Mouse (Mus musculus) liver, adult 2 months (tissue): ENCODE results near the gene Tia1. TPM values are rescaled to one million over a fixed set of nuclear protein-coding genes. Genes with fewer than 3 reads are reported as not detected.

Source experiments
- DNase-seq: peaks from one replicate; pipeline ENCODE4 v3.0.0-alpha.2; 2011; ENCODE audit warnings: low read depth, low spot score; ENCODE audit errors: extremely low read depth
- H3K27ac ChIP-seq: fragments of 200-500 bp; replicated peaks from 2 replicates; pipeline ENCODE4 v1.5.1; 2012; ENCODE audit warnings: low read depth, mild to moderate bottlenecking, control low read depth, inconsistent platforms, low read length; ENCODE audit not compliant: insufficient read depth
- H3K27me3 ChIP-seq: fragments of 200-500 bp; 2 replicates; pipeline ENCODE4 v1.6.1; 2012; ENCODE audit warnings: mild to moderate bottlenecking, moderate library complexity, low read length, inconsistent platforms; ENCODE audit not compliant: control insufficient read depth, insufficient read depth
- H3K36me3 ChIP-seq: fragments of 200-500 bp; 2 replicates; pipeline ENCODE4 v1.6.1; 2012; ENCODE audit warnings: low read length, inconsistent platforms; ENCODE audit not compliant: control insufficient read depth, insufficient read depth
- H3K4me1 ChIP-seq: fragments of 200-500 bp; 2 replicates; pipeline ENCODE4 v1.6.1; 2011; ENCODE audit warnings: low read length; ENCODE audit not compliant: control insufficient read depth, insufficient read depth
- H3K4me3 ChIP-seq: fragments of 200-500 bp; 2 replicates; pipeline ENCODE4 v1.5.1; 2011; ENCODE audit warnings: low read depth, mild to moderate bottlenecking, control low read depth, low read length, moderate library complexity; ENCODE audit not compliant: insufficient read depth
- H3K79me2 ChIP-seq: fragments of 200-500 bp; 2 replicates; pipeline ENCODE4 v1.6.1; 2012; ENCODE audit warnings: inconsistent platforms, mild to moderate bottlenecking, low read length, moderate library complexity; ENCODE audit not compliant: control insufficient read depth, insufficient read depth
- H3K9ac ChIP-seq: fragments of 200-500 bp; 2 replicates; pipeline ENCODE4 v1.6.1; 2012; ENCODE audit warnings: low read depth, mild to moderate bottlenecking, control low read depth, inconsistent platforms, low read length
- CTCF ChIP-seq: fragments of 200-500 bp; IDR thresholded peaks from 2 replicates; pipeline ENCODE4 v1.5.1; 2011; ENCODE audit warnings: low read depth, low read length, control low read depth
- POLR2A ChIP-seq: fragments of 200-500 bp; IDR thresholded peaks from 2 replicates; pipeline ENCODE4 v1.6.1; 2011; ENCODE audit warnings: low read length, control low read depth; ENCODE audit not compliant: insufficient read depth; ENCODE audit errors: extremely low read depth
- WGBS: fragments of 180-500 bp; shearing (Covaris S2); methylation state at CpG from one replicate; pipeline ENCODE4 v1.1.7; 2018; 5-methylcytosine and 5-hydroxymethylcytosine counted together
- polyA plus RNA-seq: library from polyadenylated mRNA; depleted of rRNA; stranded (reverse); fragments of >200 nt; gene quantifications from 2 replicates; pipeline ENCODE4 v1.2.3, GENCODE M21; 2012
- total RNA-seq: library from RNA; depleted of rRNA; stranded (reverse); fragments of >200 nt; gene quantifications from 2 replicates; pipeline ENCODE4 v1.2.3, GENCODE M21; 2014

Gene Tia1
- total and polyA plus RNA-seq, 2 experiments, result 4.0 to 13.6 TPM

GRCm38 (mm10) chr6:86370093-86370713 lies 33.8 kb upstream of the Tia1 start:
- peaks cover 5% of the 10 kb centered on the region; the same call in 1 of the 2 replicates for H3K79me2 ChIP-seq
- WGBS, result 72% methylated on average over 3 of the region's 3 CpGs
- no peak for DNase-seq
- H3K27ac ChIP-seq, result peak overlapping the region; percentile 58; the same call in 1 of the 2 replicates
- H3K4me1 ChIP-seq, result peaks cover 9% of the 10 kb centered on the region
- H3K36me3 ChIP-seq, result peaks cover 6% of the 10 kb centered on the region
- no peak overlapping the region for H3K4me3 ChIP-seq
- no peak overlapping the region for H3K9ac ChIP-seq
- TF ChIP-seq POLR2A, result no peak
- no peak for TF ChIP-seq CTCF
- no peaks in the 10 kb centered on the region for H3K27me3 ChIP-seq

- no peak for DNase-seq
- TF ChIP-seq POLR2A (no peak), CTCF (no peak)
- H3K27me3 ChIP-seq, result no peaks in the 10 kb centered on the region
- peak within 1 kb of the TSS; percentile 58 for H3K27ac ChIP-seq
- H3K4me3 ChIP-seq, result peak within 1 kb of the TSS; percentile 72
- H3K36me3 ChIP-seq, result peaks cover 6% of the 10 kb centered on the region
- H3K4me1 ChIP-seq, result peaks cover 9% of the 10 kb centered on the region
- peaks cover 5% of the 10 kb centered on the region; the same call in 1 of the 2 replicates for H3K79me2 ChIP-seq
- WGBS, result 20% methylated on average over 15 of the region's 15 CpGs
- peak within 1 kb of the TSS; percentile 65 for H3K9ac ChIP-seq
These were observed 33.2 kb upstream of the Tia1 start, which contains the start of gene Snrpg for GRCm38 (mm10) chr6:86370764-86371339. Gene Snrpg, plus strand, starts transcription at chr6:86371304.

GRCm38 (mm10) chr6:86371340-86371911 lies 32.6 kb upstream of the Tia1 start:
- peak; percentile 89 for DNase-seq
- peaks cover 5% of the 10 kb centered on the region; the same call in 1 of the 2 replicates for H3K79me2 ChIP-seq
- under 1% methylated on average over 50 of the region's 50 CpGs for WGBS
- H3K9ac ChIP-seq, result peak overlapping the region; percentile 65
- H3K27me3 ChIP-seq, result no peaks in the 10 kb centered on the region
- H3K4me1 ChIP-seq, result peaks cover 9% of the 10 kb centered on the region
- TF ChIP-seq POLR2A (peak; percentile 89), CTCF (no peak)
- H3K36me3 ChIP-seq, result peaks cover 6% of the 10 kb centered on the region
- peak overlapping the region; percentile 72 for H3K4me3 ChIP-seq
- H3K27ac ChIP-seq, result peak overlapping the region; percentile 58

- no peak overlapping the region for H3K27ac ChIP-seq
These were observed 32.0 kb upstream of the Tia1 start for GRCm38 (mm10) chr6:86371950-86372516.

GRCm38 (mm10) chr6:86373556-86373955 lies 30.5 kb upstream of the Tia1 start:
- WGBS, result 96% methylated on average over 6 of the region's 6 CpGs
- TF ChIP-seq CTCF (no peak), POLR2A (no peak)
- Histone ChIP-seq H3K4me1 (peaks cover 5% of the 10 kb centered on the region), H3K27me3 (no peaks in the 10 kb centered on the region), H3K36me3 (peaks cover 16% of the 10 kb centered on the region), H3K79me2 (peaks cover 5% of the 10 kb centered on the region; the same call in 1 of the 2 replicates), H3K9ac (no peak overlapping the region), H3K27ac (no peak overlapping the region), H3K4me3 (no peak overlapping the region)
- no peak for DNase-seq

More at GRCm38 (mm10) chr6:86371950-86372516, 32.0 kb upstream of the Tia1 start:
- H3K27me3 ChIP-seq, result no peaks in the 10 kb centered on the region
- peak overlapping the region; percentile 65 for H3K9ac ChIP-seq
- peak; percentile 39 for DNase-seq
- H3K4me3 ChIP-seq, result peak overlapping the region; percentile 72
- TF ChIP-seq CTCF (no peak), POLR2A (no peak)
- H3K4me1 ChIP-seq, result peaks cover 5% of the 10 kb centered on the region
- WGBS, result 2% methylated on average over 12 of the region's 12 CpGs
- H3K36me3 ChIP-seq, result peaks cover 8% of the 10 kb centered on the region
- H3K79me2 ChIP-seq, result peaks cover 5% of the 10 kb centered on the region; the same call in 1 of the 2 replicates
